Mouse (Mus musculus) small intestine, adult 2 months (tissue): ENCODE data around the gene Tmem121b.

Experiments used
- CTCF ChIP-seq: fragments of 200-500 bp; IDR thresholded peaks from 2 replicates; pipeline ENCODE4 v1.5.1; 2012; ENCODE audit warnings: low read depth, mild to moderate bottlenecking, control low read depth, inconsistent platforms, low read length, moderate library complexity, mixed read lengths; ENCODE audit not compliant: insufficient replicate concordance, insufficient read length; ENCODE audit errors: extremely low read depth
- POLR2A ChIP-seq: fragments of 200-500 bp; IDR thresholded peaks from 2 replicates; pipeline ENCODE4 v1.6.1; 2012; ENCODE audit warnings: low read depth, mild to moderate bottlenecking, control low read depth, inconsistent platforms, low read length, moderate library complexity

- no peak for TF ChIP-seq POLR2A
- TF ChIP-seq CTCF = no peak
These were observed 21.0 kb downstream of the Tmem121b start for GRCm38 (mm10) chr6:120472455-120473140.
